Mouse (Mus musculus): ENCODE measurements at regions not wholly inside any gene's neighbourhood (a gene's known extent, or its start where the extent isn't known, plus 50 kb on each side); places are given as distances from the start of the nearest gene placed in this dataset.
A peak's percentile ranks its signal among the peaks of the same experiment; 100 is the strongest.

- ATAC-seq (ENCODE audit: low read depth), result no peak
- WGBS, result 43% methylated on average over 2 of the region's 2 CpGs
- Histone ChIP-seq H3K4me1 (replicated peaks; ENCODE audit: control insufficient read depth, insufficient read depth, low read length) (no peaks in the 10 kb centered on the region), H3K36me3 (ENCODE audit: control insufficient read depth, insufficient read depth, low read length) (no peaks in the 10 kb centered on the region), H3K4me2 (ENCODE audit: low read depth, low read length) (no peak overlapping the region), H3K9me3 (ENCODE audit: control insufficient read depth, low read length) (no peaks in the 10 kb centered on the region), H3K27me3 (ENCODE audit: control insufficient read depth, insufficient read depth, low read depth, low read length) (no peaks in the 10 kb centered on the region), H3K4me3 (ENCODE audit: low read length) (no peak overlapping the region), H3K27ac (ENCODE audit: low read length) (no peak overlapping the region), H3K9ac (ENCODE audit: low read length) (no peak overlapping the region)
Observed at GRCm38 (mm10) chr3:47498016-47498415, 1050.0 kb upstream of the Pabpc4l start.

GRCm38 (mm10) chr3:47471286-47471685, 1023.3 kb upstream of the Pabpc4l start:
- Histone ChIP-seq H3K4me1 (replicated peaks; ENCODE audit: control insufficient read depth, insufficient read depth, low read length) (no peaks in the 10 kb centered on the region), H3K9ac (ENCODE audit: low read length) (no peak overlapping the region), H3K4me3 (ENCODE audit: low read length) (no peak overlapping the region), H3K27ac (ENCODE audit: low read length) (no peak overlapping the region), H3K4me2 (ENCODE audit: low read depth, low read length) (no peak overlapping the region), H3K36me3 (ENCODE audit: control insufficient read depth, insufficient read depth, low read length) (no peaks in the 10 kb centered on the region), H3K9me3 (ENCODE audit: control insufficient read depth, low read length) (no peaks in the 10 kb centered on the region), H3K27me3 (ENCODE audit: control insufficient read depth, insufficient read depth, low read depth, low read length) (no peaks in the 10 kb centered on the region)
- 87% methylated on average over 1 of the region's 1 CpGs for WGBS
- ATAC-seq (ENCODE audit: low read depth), result no peak

DNA sequence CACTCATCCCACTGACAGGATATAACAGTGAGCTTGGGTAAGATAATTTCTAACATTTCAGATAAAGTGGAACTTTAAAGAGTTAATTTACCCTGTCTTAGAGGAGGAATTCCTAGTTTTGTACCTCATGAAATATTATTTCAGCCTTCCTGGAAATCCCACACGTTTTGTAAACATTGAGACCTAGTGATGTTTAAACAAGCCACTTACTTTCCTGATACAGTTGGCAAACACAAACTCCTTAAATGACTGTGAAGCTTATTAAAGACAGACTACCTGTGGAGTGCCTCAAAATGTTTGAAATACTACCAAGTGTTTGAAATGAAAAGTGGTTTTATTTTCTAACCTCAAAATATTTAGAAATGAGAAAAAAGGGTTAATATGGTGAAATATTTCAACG, 1021.8 kb upstream of the Pabpc4l start:
- no peak overlapping the region for H3K27ac ChIP-seq (ENCODE audit: low read length)
- ATAC-seq (ENCODE audit: low read depth), result peak; percentile 57; the same call in 1 of the 2 replicates
- no peak overlapping the region for H3K9ac ChIP-seq (ENCODE audit: low read length)
- H3K9me3 ChIP-seq (ENCODE audit: control insufficient read depth, low read length), result no peaks in the 10 kb centered on the region
- no peaks in the 10 kb centered on the region for H3K4me1 ChIP-seq (replicated peaks; ENCODE audit: control insufficient read depth, insufficient read depth, low read length)
- H3K36me3 ChIP-seq (ENCODE audit: control insufficient read depth, insufficient read depth, low read length), result no peaks in the 10 kb centered on the region
- H3K4me3 ChIP-seq (ENCODE audit: low read length), result no peak overlapping the region
- 7% methylated on average over 2 of the region's 2 CpGs for WGBS
- no peaks in the 10 kb centered on the region for H3K27me3 ChIP-seq (ENCODE audit: control insufficient read depth, insufficient read depth, low read depth, low read length)
- no peak overlapping the region for H3K4me2 ChIP-seq (ENCODE audit: low read depth, low read length)

DNA sequence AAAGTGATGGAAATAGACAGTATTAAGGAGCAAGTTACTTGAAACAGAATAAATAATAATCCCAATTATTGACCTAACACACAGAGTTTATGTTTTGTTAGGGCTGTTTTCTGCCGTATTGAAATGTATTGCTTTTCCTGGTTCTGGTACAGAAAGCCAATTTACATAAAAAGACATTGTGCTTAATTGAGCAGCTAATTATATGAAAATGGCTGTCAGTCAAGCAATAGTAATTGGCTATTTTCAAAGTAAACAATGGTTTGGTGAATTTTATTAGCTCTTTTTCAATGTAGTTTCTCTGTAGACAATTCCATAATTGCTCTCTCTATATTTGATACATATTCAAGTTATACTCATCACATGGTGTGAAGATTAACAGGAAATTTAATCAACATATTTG, 1015.5 kb upstream of the Pabpc4l start:
- Histone ChIP-seq H3K4me1 (replicated peaks; ENCODE audit: control insufficient read depth, insufficient read depth, low read length) (no peaks in the 10 kb centered on the region), H3K27me3 (ENCODE audit: control insufficient read depth, insufficient read depth, low read depth, low read length) (no peaks in the 10 kb centered on the region), H3K36me3 (ENCODE audit: control insufficient read depth, insufficient read depth, low read length) (no peaks in the 10 kb centered on the region), H3K27ac (ENCODE audit: low read length) (no peak overlapping the region), H3K9ac (ENCODE audit: low read length) (no peak overlapping the region), H3K4me2 (ENCODE audit: low read depth, low read length) (no peak overlapping the region), H3K4me3 (ENCODE audit: low read length) (no peak overlapping the region), H3K9me3 (ENCODE audit: control insufficient read depth, low read length) (no peaks in the 10 kb centered on the region)
- no peak for ATAC-seq (ENCODE audit: low read depth)
- whole genome bisulfite sequencing, result 79% methylated on average over 1 of the region's 1 CpGs

GRCm38 (mm10) chr3:47450026-47450425, 1002.0 kb upstream of the Pabpc4l start:
- Histone ChIP-seq H3K27me3 (ENCODE audit: control insufficient read depth, insufficient read depth, low read depth, low read length) (no peaks in the 10 kb centered on the region), H3K9ac (ENCODE audit: low read length) (no peak overlapping the region), H3K4me3 (ENCODE audit: low read length) (no peak overlapping the region), H3K27ac (ENCODE audit: low read length) (no peak overlapping the region), H3K4me2 (ENCODE audit: low read depth, low read length) (no peak overlapping the region), H3K9me3 (ENCODE audit: control insufficient read depth, low read length) (no peaks in the 10 kb centered on the region), H3K4me1 (replicated peaks; ENCODE audit: control insufficient read depth, insufficient read depth, low read length) (no peaks in the 10 kb centered on the region), H3K36me3 (ENCODE audit: control insufficient read depth, insufficient read depth, low read length) (no peaks in the 10 kb centered on the region)
- 77% methylated on average over 2 of the region's 2 CpGs for WGBS
- ATAC-seq (ENCODE audit: low read depth), result no peak

GRCm38 (mm10) chr3:47440403-47440802, 992.4 kb upstream of the Pabpc4l start:
- Histone ChIP-seq H3K9ac (ENCODE audit: low read length) (no peak overlapping the region), H3K27ac (ENCODE audit: low read length) (no peak overlapping the region), H3K9me3 (ENCODE audit: control insufficient read depth, low read length) (no peaks in the 10 kb centered on the region), H3K4me2 (ENCODE audit: low read depth, low read length) (no peak overlapping the region), H3K36me3 (ENCODE audit: control insufficient read depth, insufficient read depth, low read length) (no peaks in the 10 kb centered on the region), H3K4me1 (replicated peaks; ENCODE audit: control insufficient read depth, insufficient read depth, low read length) (no peaks in the 10 kb centered on the region; the same call in 1 of the 2 replicates), H3K4me3 (ENCODE audit: low read length) (no peak overlapping the region), H3K27me3 (ENCODE audit: control insufficient read depth, insufficient read depth, low read depth, low read length) (no peaks in the 10 kb centered on the region)
- WGBS, result 34% methylated on average over 1 of the region's 1 CpGs
- ATAC-seq (ENCODE audit: low read depth), result no peak

DNA sequence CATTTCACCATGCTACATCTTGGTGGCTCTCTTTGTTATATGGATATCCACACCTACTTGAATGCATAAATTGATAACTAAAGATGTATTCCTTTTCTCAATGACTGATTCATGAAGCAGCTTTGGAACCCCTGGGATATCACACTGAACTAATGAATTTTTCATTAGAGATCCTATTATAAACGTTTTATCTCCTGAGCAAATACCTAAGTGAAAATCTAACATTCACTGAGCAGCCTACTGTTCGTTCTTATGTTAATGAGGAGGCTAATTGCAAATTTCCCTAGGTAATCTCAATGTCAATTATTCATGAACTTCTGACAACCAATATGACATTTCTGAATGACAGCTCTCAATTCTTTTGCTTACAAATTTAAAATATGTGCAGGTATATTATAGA, 987.5 kb upstream of the Pabpc4l start:
- no peaks in the 10 kb centered on the region for H3K9me3 ChIP-seq (ENCODE audit: control insufficient read depth, low read length)
- H3K27ac ChIP-seq (ENCODE audit: low read length), result no peak overlapping the region
- no peak for ATAC-seq (ENCODE audit: low read depth)
- no peak overlapping the region for H3K4me3 ChIP-seq (ENCODE audit: low read length)
- H3K36me3 ChIP-seq (ENCODE audit: control insufficient read depth, insufficient read depth, low read length), result no peaks in the 10 kb centered on the region
- no peaks in the 10 kb centered on the region for H3K27me3 ChIP-seq (ENCODE audit: control insufficient read depth, insufficient read depth, low read depth, low read length)
- 45% methylated on average over 2 of the region's 2 CpGs for WGBS
- no peaks in the 10 kb centered on the region; the same call in 1 of the 2 replicates for H3K4me1 ChIP-seq (replicated peaks; ENCODE audit: control insufficient read depth, insufficient read depth, low read length)
- no peak overlapping the region for H3K9ac ChIP-seq (ENCODE audit: low read length)
- H3K4me2 ChIP-seq (ENCODE audit: low read depth, low read length), result no peak overlapping the region

GRCm38 (mm10) chr3:47424532-47424931, 976.5 kb upstream of the Pabpc4l start:
- H3K9me3 ChIP-seq (ENCODE audit: control insufficient read depth, low read length), result no peaks in the 10 kb centered on the region
- no peak overlapping the region for H3K27ac ChIP-seq (ENCODE audit: low read length)
- H3K9ac ChIP-seq (ENCODE audit: low read length), result no peak overlapping the region
- H3K4me2 ChIP-seq (ENCODE audit: low read depth, low read length), result no peak overlapping the region
- no peaks in the 10 kb centered on the region for H3K4me1 ChIP-seq (replicated peaks; ENCODE audit: control insufficient read depth, insufficient read depth, low read length)
- no peaks in the 10 kb centered on the region for H3K36me3 ChIP-seq (ENCODE audit: control insufficient read depth, insufficient read depth, low read length)
- no peak for ATAC-seq (ENCODE audit: low read depth)
- no peak overlapping the region for H3K4me3 ChIP-seq (ENCODE audit: low read length)
- H3K27me3 ChIP-seq (ENCODE audit: control insufficient read depth, insufficient read depth, low read depth, low read length), result no peaks in the 10 kb centered on the region
- 72% methylated on average over 1 of the region's 1 CpGs for WGBS
